Mouse (Mus musculus) forebrain, embryonic 10.5 days (tissue): Measurements from ENCODE around the gene Atg16l1. TPM values are rescaled to one million over a fixed set of nuclear protein-coding genes. Genes with fewer than 3 reads are reported as not detected.
"Not testable (repeated sequence)": the region's sequence is repeated elsewhere in the genome, so short reads cannot be mapped to it uniquely, and the experiment has no call there.

Experiments used
- DNase-seq: peaks from one replicate; pipeline ENCODE4 v3.0.0-alpha.2; 2017; ENCODE audit warnings: low spot score; ENCODE audit errors: extremely low spot score
- H3K27ac ChIP-seq: fragments of 300-500 bp; sonication (generic); 2 replicates; pipeline ENCODE4 v1.5.1; 2016; ENCODE audit warnings: mild to moderate bottlenecking
- H3K27me3 ChIP-seq: fragments of 300-500 bp; sonication (generic); 2 replicates; pipeline ENCODE4 v1.6.1; 2016; ENCODE audit warnings: mild to moderate bottlenecking; ENCODE audit not compliant: poor library complexity, severe bottlenecking
- H3K36me3 ChIP-seq: fragments of 300-500 bp; sonication (generic); replicated peaks from 2 replicates; pipeline ENCODE4 v1.6.1; 2016; ENCODE audit warnings: mild to moderate bottlenecking, moderate library complexity
- H3K4me1 ChIP-seq: fragments of 300-500 bp; sonication (generic); 2 replicates; pipeline ENCODE4 v1.6.1; 2016
- H3K4me3 ChIP-seq: fragments of 300-500 bp; sonication (generic); 2 replicates; pipeline ENCODE4 v1.5.1; 2016; ENCODE audit warnings: mild to moderate bottlenecking, moderate library complexity
- H3K9me3 ChIP-seq: fragments of 300-500 bp; sonication (generic); 2 replicates; pipeline ENCODE4 v1.6.1; 2016; ENCODE audit warnings: mild to moderate bottlenecking, moderate library complexity
- WGBS: fragments of 180-500 bp; shearing (Covaris S2); methylation state at CpG from one replicate; pipeline ENCODE4 v1.1.7; 2016; 5-methylcytosine and 5-hydroxymethylcytosine counted together
- polyA plus RNA-seq: library from polyadenylated mRNA; unstranded; fragments of >200 nt; fragmentation: Nextera tagmentation; extraction: Ambion mirVana; gene quantifications from 2 replicates; pipeline ENCODE4 v1.2.1, GENCODE M21; 2016

Atg16l1 gene
- polyA plus RNA-seq, 1 experiment from 2014 or later, result 36.0 TPM

DNA sequence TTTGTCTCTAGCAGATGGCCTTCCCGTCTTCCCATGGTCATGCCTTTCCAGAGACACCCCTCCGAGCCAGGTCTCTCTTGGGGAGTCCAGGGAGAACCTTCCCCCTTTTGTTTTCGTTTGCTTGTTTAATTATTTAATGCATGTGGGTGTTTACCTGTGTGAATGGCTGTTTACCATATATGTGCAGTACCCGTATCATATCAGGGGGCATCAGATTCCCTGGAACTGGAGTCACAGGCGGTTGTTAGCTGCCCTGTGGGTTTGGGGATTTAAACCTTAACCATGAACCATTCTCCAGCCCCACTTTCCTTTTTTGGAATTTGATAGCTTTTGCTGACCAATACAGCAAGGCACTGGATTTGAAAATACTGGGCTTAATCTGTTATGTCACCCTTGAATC lies 69.6 kb downstream of the Atg16l1 start:
- H3K27me3 ChIP-seq, result no peaks in the 10 kb centered on the region
- 85% methylated on average over 5 of the region's 5 CpGs for WGBS

DNA sequence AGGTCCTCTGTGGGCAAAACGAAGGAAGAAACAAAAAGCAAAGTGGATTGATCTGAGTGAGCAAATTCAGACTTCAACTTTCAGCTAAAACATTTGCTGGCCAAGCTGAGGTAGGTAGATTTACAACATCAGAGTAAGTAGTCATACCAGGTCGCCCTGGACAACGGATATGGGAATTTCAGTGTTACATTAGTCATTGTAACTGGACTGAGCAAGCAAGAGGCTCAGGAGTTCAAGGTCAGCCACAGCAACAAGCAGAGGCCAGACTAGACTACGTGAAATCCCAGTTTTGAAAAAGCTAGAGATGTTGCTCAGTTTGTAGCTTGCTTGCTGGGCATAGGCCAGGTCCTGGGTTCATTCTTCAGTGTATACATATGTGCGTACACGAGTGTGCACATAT lies 70.3 kb downstream of the Atg16l1 start:
- no peak overlapping the region for H3K27ac ChIP-seq
- no peaks in the 10 kb centered on the region for H3K36me3 ChIP-seq
- no peak overlapping the region for H3K4me3 ChIP-seq
- H3K27me3 ChIP-seq, result no peaks in the 10 kb centered on the region
- no peak for DNase-seq
- WGBS, result 89% methylated on average over 6 of the region's 6 CpGs
- no peaks in the 10 kb centered on the region; the same call in 1 of the 2 replicates for H3K9me3 ChIP-seq
- H3K4me1 ChIP-seq, result peaks cover 13% of the 10 kb centered on the region

More for the DNA sequence above, 69.6 kb downstream of the Atg16l1 start:
- no peaks in the 10 kb centered on the region for H3K36me3 ChIP-seq
- DNase-seq, result no peak
- no peaks in the 10 kb centered on the region; the same call in 1 of the 2 replicates for H3K9me3 ChIP-seq
- no peak overlapping the region for H3K4me3 ChIP-seq
- no peak overlapping the region for H3K27ac ChIP-seq
- H3K4me1 ChIP-seq, result peaks cover 13% of the 10 kb centered on the region

DNA sequence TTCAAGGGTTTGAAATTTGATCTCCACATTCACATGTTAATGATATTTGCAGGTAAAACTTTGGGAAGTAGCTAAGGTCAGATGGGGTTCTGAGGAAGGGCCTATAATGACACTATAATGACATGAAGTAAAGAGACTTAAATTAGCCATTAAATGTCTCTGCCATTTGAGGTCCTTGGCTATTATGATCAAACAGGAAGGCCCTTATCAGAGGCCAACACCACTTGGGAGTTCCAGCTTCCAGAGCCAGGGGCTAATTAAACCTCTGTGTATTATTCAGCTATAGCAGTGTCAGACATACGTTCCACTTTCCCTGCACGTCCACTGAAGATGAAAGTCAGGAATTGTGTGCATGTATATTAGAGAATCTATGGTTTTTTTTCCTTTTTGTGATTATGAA lies 70.8 kb downstream of the Atg16l1 start:
- H3K27ac ChIP-seq, result no peak overlapping the region
- H3K4me3 ChIP-seq, result no peak overlapping the region
- WGBS, result 86% methylated on average over 2 of the region's 2 CpGs
- H3K4me1 ChIP-seq, result peaks cover 13% of the 10 kb centered on the region
- H3K27me3 ChIP-seq, result no peaks in the 10 kb centered on the region
- no peaks in the 10 kb centered on the region; the same call in 1 of the 2 replicates for H3K9me3 ChIP-seq
- DNase-seq, result no peak
- no peaks in the 10 kb centered on the region for H3K36me3 ChIP-seq

DNA sequence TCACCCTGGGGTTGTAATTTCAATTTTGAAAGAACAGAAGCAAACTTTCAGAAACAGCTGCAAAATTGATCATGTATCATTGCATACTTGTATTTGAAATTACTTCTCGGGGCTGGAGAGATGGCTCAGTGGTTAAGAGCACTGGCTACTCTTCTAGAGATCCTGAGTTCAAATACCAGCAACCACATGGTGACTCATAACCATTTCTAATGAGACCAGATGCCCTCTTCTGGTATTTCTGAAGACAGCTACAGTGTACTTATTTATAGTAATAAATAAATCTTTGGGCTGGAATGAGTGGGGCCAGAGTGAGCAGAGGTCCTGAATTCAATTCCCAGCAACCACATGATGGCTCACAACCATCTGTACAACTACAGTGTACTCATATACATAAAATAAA lies 71.8 kb downstream of the Atg16l1 start:
- H3K4me3 ChIP-seq, DNase-seq, H3K27me3 ChIP-seq, H3K27ac ChIP-seq, H3K36me3 ChIP-seq, H3K9me3 ChIP-seq: not testable (repeated sequence)
- peaks cover 13% of the 10 kb centered on the region for H3K4me1 ChIP-seq
- 93% methylated on average over 1 of the region's 1 CpGs for WGBS

DNA sequence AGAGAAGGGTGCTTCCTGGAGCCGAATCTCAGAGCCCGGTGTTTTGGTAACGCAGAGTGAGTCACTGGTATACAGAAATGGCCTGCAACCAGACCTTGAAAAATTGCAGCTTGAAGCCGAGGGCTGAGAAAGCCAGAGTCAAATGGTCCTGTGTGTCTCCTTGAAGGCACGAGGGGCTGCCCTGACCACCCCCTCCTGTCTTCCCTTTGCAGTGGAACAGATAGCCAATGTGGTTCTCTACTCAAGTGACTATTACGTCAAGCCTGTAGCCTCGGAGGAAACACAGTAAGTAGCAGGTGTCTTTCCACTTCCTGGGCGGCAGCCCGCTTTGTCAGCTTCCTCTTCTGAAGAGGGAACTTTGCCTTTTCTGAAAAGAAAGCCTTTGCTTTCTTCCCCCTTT lies 72.5 kb downstream of the Atg16l1 start:
- no peak overlapping the region for H3K27ac ChIP-seq
- H3K4me1 ChIP-seq, result peaks cover 13% of the 10 kb centered on the region
- no peaks in the 10 kb centered on the region for H3K36me3 ChIP-seq
- DNase-seq, result no peak
- no peaks in the 10 kb centered on the region for H3K27me3 ChIP-seq
- WGBS, result 81% methylated on average over 9 of the region's 9 CpGs
- no peak overlapping the region for H3K4me3 ChIP-seq
- H3K9me3 ChIP-seq, result no peaks in the 10 kb centered on the region; the same call in 1 of the 2 replicates

DNA sequence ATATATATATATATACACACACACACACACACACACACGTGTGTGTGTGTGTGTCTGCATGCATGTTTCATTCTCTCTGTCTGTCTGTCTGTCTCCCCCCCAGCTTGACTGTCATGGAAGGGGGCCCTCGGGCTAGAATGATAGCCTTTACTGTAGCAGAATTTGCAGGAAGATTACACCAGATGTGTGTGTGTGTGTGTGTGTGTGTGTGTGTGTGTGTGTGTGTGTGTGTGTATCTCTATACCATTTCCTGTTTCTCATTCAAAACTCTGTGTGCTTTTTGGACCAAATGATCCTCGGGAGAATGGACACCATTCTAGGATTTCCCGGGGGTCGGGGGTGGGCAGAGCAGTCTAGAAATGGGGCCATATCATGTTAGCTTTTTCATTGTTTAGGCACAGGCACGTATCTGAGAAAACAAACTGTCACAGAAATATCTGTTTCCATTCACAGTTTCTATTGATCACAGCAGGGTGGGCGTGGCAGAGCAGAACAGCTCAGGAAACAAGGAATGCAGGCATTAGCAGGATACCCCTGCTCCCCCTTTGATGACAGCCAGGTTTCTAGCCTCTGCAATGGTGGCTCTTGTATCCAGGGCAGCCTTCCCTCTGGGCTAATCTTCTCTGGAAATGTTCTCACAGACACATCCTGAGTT lies 73.4 kb downstream of the Atg16l1 start:
- H3K9me3 ChIP-seq, result no peaks in the 10 kb centered on the region
- H3K36me3 ChIP-seq, result no peaks in the 10 kb centered on the region
- WGBS, result 55% methylated on average over 7 of the region's 7 CpGs
- no peaks in the 10 kb centered on the region for H3K27me3 ChIP-seq
- no peak for DNase-seq
- peaks cover 13% of the 10 kb centered on the region for H3K4me1 ChIP-seq
- no peak overlapping the region for H3K4me3 ChIP-seq
- H3K27ac ChIP-seq, result 0 out of 2 replicates have a peak overlapping the region, but pooled peaks have one; percentile 53

DNA sequence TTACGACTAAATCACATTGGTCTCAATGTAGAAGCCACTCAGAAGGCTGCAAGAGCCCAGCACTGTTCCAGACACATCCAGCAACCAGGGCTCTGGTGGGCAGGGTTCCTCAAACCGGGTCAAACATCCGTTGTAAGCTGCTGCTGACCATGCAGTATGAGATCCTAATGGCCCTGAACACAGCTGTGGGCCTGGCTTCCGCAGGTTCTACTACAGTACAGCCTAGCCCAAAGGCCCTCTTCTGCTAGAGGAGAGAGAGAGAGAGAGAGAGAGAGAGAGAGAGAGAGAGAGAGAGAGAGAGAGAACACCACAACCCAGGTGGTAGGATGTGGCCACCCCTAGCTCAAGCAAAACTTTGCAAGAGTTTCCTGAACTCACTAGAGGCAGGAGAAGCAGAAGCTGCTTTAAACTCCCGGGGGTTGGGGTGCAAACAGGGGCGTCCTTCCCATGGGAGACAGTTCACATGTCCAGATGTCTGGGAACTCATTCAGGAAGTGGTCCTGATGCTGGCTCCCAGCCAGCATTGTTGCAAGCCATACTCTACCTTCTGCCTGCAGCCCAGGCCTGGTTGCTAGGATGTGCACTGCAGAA lies 74.0 kb downstream of the Atg16l1 start:
- no peaks in the 10 kb centered on the region for H3K9me3 ChIP-seq
- H3K36me3 ChIP-seq, result no peaks in the 10 kb centered on the region
- no peaks in the 10 kb centered on the region for H3K27me3 ChIP-seq
- 0 out of 2 replicates have a peak overlapping the region, but pooled peaks have one; percentile 53 for H3K27ac ChIP-seq
- 68% methylated on average over 6 of the region's 6 CpGs for WGBS
- H3K4me3 ChIP-seq, result no peak overlapping the region
- H3K4me1 ChIP-seq, result peaks cover 13% of the 10 kb centered on the region
- DNase-seq, result no peak

DNA sequence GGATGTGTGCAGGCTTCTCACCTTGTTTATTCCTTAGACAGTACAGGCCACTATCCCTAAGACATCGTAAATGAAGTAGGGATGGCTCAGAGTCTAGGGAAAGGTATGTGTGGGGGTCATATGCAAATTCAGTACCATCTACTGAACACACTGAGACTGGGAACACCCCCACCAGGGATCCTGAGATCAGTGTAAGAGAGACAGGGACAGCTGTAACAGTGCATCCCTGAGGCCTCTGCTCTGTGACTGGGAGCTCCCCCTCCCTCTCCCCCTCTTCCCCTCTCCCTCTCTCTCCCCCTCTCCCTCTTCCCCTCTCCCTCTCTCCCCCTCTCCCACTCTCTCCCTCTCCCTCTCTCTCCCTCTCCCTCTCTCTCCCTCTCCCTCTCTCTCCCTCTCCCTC lies 80.8 kb downstream of the Atg16l1 start:
- no peaks in the 10 kb centered on the region for H3K9me3 ChIP-seq
- H3K27me3 ChIP-seq, result no peaks in the 10 kb centered on the region
- no peak overlapping the region for H3K27ac ChIP-seq
- peaks cover 5% of the 10 kb centered on the region; the same call in 1 of the 2 replicates for H3K4me1 ChIP-seq
- H3K36me3 ChIP-seq, result no peaks in the 10 kb centered on the region
- no peak for DNase-seq
- no peak overlapping the region for H3K4me3 ChIP-seq
- WGBS, result 88% methylated on average over 1 of the region's 1 CpGs

DNA sequence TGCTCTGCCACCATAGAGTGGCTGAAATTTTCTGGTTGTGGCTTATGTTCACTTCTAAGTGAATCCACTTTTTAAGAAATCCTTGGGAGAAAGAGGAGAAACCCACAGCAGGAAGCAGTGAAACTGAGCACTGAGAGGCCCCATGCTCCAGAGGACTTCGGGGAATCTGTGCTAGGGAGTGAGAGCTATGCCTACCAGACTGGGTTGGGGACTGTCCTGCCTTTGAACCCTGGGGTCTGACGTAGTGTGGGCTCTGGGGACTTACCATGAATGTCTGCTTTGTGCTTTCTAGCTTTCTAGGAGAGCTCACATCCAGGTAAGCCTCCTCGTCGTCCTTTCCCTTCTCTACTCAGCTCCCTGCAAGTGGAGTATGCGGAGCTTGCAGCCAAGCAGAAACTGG lies 81.3 kb downstream of the Atg16l1 start:
- Histone ChIP-seq H3K9me3 (no peaks in the 10 kb centered on the region), H3K27ac (no peak overlapping the region), H3K36me3 (no peaks in the 10 kb centered on the region), H3K27me3 (no peaks in the 10 kb centered on the region), H3K4me1 (peaks cover 5% of the 10 kb centered on the region; the same call in 1 of the 2 replicates), H3K4me3 (no peak overlapping the region)
- DNase-seq, result no peak
- 49% methylated on average over 5 of the region's 5 CpGs for WGBS

DNA sequence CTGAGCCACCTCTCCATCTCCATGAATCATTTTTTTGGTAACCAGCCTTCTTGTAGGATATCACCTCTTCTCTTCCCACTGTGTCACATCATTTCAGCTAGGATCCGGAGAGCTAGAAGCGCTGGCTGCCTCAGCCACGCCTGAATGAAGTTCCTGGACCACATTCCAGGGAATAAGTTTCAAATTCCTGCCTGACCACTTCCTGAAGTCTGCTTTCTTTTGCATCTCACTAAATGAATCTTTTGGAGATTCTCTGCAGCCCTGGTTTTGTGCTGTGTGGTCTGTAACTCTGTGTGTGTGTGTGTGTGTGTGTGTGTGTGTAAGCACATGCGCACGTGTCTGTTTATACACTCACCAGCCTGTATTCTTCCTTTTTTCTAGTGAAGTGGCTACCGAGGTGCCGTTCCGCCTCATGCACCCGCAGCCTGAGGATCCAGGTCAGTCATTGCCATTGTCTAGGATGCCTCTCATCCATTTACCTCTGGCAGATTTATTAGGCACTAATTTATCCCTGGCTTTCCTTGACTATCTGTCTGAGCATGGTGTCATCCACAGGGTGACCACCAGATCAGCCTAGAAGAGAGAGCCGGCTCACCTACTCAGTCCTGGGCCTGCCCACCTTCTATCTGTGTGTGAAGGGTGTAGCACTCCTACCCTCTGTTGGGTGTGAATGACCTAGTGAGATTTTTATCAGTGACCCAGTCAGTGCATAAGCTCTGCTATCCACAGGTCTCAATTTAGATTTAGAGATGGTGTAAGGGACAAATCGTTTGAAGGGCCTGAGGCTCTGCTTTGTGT lies 84.9 kb downstream of the Atg16l1 start:
- Histone ChIP-seq H3K4me3 (no peak overlapping the region), H3K27ac (no peak overlapping the region), H3K9me3 (no peaks in the 10 kb centered on the region), H3K4me1 (peaks cover 5% of the 10 kb centered on the region; the same call in 1 of the 2 replicates), H3K36me3 (no peaks in the 10 kb centered on the region), H3K27me3 (no peaks in the 10 kb centered on the region)
- DNase-seq, result no peak
- 87% methylated on average over 11 of the region's 11 CpGs for WGBS
